Mouse (Mus musculus) frontal cortex, adult (tissue): Measurements from ENCODE around the gene Man2b2.

Experiments used
- ATAC-seq: cut with Nextera tagmentation; 2 replicates; pipeline ENCODE4 v1.9.2; 2017; ENCODE audit warnings: mild to moderate bottlenecking, moderate library complexity, mixed read lengths; ENCODE audit not compliant: low TSS enrichment

Gene Man2b2

GRCm38 (mm10) chr5:36835933-36836332, 5.5 kb upstream of the Man2b2 start:
- ATAC-seq: peak; percentile 74

DNA sequence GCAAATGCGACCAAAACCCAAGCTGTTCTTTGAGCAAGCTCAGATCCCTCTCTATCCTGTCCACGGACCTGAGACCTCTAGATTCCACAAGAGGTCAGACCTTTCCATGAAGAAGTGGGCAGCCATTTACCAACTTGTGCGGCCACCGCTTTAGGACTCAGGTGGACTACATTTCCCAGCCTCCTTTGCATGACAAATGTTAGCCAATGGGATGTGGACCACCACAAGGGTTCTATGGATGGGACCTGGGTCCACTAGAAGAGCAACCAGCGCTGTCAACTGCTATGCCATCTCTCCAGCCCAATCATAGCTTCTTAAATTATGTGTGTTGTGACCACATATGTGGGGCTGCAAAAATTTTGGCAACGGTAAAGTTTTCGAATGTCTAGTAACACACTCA, 819 bp upstream of the Man2b2 start:
- ATAC-seq: peak; percentile 60

- ATAC-seq: no peak
Observed at GRCm38 (mm10) chr5:36829098-36829497, 1.4 kb downstream of the Man2b2 start.

GRCm38 (mm10) chr5:36822907-36823306, 7.5 kb downstream of the Man2b2 start:
- ATAC-seq: no peak

DNA sequence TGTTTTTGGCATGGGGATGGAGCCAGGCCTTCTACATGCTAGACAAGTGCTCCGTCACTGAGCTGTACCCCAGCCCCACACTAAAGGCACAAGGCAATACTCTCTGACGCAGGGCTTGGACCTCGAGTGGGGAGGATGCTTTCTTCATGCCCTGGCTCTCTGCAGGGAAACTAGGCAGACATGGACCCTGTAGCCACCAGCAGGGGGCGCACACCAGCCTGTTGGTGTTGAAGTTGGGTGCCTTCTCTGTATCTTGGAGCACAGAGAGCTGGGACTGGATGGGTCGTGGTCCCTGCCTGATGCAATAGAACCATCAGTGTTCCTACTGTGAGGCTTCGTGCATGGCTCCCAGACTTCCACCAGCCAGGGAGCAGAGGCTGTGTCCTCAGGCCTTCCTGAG, 10.3 kb downstream of the Man2b2 start:
- peak; percentile 88 for ATAC-seq

- no peak for ATAC-seq
Observed at GRCm38 (mm10) chr5:36819742-36820141, 10.7 kb downstream of the Man2b2 start.

- no peak for ATAC-seq
Observed at GRCm38 (mm10) chr5:36817738-36818137, 12.7 kb downstream of the Man2b2 start.

GRCm38 (mm10) chr5:36814554-36814953, 15.9 kb downstream of the Man2b2 start:
- ATAC-seq: no peak

DNA sequence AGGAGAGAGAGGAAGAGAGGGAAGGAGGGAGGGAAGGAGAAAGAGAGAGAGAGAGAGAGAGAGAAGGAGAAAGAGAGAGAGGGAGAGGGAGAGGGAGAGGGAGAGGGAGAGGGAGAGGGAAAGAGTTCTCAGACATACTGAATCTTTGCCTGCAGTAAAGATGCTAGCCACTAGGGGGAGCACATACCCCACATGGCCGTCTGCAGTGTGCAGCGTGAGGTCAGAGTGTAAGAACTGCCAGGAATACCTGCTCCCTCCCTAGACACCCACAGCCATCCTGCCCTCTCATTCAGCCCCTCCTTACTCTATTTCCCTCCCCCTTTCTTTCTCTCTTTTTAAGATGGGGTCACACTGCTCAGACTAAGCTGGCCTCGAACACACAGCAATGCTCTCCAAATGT, 19.0 kb downstream of the Man2b2 start:
- peak; percentile 66 for ATAC-seq

DNA sequence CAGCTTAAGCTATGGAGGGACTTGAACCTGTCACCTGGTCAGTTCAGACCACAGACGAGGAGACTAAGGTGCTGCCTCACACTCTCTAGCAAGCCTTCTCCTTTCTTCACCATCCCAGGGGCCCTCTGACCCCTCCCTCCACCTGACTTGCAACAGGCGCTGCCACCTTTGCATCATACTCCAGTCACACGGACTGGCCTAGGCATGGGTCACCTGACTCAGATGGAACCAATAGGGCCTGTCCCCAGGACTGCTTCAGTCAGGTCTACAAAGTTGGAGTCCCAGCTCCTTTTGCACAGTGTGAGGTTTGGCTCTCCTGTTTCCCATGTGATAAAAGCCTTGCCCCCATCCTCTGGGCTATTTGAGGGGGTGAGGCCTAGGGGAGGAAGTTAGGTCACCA, 19.8 kb downstream of the Man2b2 start:
- ATAC-seq: no peak

GRCm38 (mm10) chr5:36809123-36809522, 21.3 kb downstream of the Man2b2 start:
- no peak for ATAC-seq

DNA sequence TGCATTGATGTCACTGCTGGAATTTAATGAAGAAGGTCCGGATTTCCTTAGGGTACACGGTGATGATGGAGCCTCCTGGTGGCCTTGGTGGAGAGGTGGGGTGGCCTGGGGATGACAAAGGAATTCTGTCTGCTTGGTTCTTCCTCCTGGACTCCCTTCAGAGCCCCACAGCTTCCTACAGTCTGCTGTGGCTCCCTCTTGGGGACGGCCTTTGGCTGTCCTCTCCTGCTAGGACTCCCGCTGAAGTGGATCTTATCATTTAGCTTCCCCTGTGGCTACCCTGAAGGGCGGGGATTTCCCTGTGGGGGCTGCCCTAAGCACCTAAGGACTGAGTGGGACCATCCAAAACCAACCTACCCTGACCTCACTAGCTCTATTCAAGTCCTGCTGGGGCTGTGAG, 23.3 kb downstream of the Man2b2 start:
- no peak for ATAC-seq

DNA sequence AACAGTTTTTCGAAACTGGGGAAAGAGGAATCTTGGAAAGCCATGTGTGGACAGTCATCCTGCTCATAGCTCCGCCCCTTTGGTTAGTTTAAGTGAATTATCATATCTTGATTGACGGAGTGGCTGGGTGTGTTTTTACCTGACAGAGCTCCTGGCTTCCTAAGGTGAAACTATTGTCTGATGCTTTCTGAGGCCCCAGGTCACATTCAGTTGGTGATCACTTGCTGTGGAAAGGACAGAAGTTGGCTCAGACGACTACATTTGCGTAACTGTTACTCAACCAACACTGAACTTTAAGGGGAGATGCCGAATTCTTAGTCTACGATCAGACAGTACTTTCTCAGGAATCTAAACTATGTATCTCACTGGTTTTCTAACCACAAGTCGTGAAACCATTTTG, 33.2 kb downstream of the Man2b2 start:
- ATAC-seq: no peak

DNA sequence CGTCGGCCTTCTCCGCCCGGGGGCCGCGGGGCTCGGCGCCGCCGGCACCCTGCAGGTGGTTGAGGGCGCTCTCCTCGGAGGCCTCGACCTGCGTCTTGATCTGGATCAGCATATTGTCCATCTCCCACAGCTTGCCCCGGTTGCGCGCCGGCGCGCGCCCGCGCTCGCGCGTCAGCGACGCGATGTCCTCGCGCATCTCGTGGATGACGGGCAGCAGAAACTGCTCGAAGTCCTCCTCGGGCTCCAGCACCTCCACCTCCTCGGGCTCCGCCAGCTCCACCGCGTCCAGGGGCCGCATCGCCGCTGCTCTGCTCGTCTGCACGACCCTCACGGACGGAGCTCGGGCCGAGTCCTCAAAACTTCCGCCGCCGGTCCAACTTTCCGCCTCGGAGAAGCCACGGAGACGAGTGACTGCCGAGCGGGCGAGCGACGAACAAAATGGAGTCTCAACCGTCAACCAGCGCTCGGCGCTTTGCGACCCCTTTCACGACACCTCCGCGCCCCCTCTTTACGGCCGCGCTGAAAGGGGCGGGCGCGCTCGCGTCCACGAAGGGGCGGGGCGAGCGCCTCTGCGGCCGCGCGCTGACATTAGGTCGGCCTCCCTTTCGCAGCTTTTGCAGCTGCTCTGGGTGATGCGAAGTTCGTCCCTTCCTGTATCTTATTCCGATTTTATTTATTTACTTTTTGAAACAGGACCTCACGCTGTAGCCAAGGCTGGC, 34.0 kb downstream of the Man2b2 start, which contains the start of gene Mrfap1:
Gene Mrfap1, minus strand, starts transcription at position 477 of the 719 bp plus-strand sequence.
- ATAC-seq: peak; percentile 76

DNA sequence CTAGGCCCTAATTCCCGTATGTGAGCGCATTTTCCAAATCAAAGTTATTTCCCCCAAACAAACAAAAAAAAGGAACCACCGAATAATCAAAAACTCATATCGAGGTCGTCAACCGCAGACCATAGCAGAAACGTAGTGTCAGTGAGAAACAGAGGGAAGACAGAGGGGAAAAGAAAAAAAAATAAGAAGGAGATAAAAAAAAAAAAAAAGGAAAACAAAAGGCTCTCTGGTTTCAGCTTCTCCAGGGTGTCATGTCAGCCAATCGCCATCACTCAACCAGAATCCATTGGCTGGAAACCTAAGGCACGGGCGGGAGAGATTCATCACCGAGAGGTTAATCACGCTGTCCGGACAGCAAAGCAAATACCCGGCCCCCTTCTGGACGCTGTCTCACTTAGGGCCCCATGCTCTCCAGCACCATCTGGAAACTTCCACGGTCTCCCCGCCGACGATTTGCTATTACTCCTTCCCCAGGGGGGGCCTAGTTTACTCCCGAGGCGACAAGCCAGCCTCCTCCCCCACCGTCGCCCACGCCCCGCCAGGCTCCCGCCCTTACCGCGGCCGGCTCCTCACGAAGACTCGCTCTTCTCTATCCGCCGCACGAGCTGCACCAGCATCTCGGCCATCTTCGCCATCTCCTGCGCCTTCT, 34.7 kb downstream of the Man2b2 start:
- ATAC-seq: peak; percentile 56

DNA sequence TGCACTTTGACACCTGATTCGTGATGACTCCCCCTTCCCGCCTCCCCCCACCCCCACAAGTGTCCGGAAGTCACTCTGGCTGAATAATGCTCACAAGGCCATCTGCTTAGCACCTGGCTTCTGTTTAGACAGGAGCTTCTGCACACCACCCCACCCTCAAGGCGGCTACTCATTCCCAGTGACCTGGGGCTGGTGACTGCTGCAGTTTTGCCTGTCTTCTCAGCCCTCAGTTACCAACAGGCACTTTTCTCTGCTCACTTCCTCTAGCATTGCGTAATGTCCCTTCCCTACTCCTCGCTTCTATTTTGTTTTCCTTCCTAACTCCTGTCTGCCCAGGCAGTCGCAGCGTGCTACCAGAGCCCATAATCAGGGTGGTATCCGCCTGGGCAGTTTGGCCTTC, 38.6 kb downstream of the Man2b2 start:
- ATAC-seq: no peak

- ATAC-seq: no peak
Observed at GRCm38 (mm10) chr5:36786052-36786451, 44.4 kb downstream of the Man2b2 start.

DNA sequence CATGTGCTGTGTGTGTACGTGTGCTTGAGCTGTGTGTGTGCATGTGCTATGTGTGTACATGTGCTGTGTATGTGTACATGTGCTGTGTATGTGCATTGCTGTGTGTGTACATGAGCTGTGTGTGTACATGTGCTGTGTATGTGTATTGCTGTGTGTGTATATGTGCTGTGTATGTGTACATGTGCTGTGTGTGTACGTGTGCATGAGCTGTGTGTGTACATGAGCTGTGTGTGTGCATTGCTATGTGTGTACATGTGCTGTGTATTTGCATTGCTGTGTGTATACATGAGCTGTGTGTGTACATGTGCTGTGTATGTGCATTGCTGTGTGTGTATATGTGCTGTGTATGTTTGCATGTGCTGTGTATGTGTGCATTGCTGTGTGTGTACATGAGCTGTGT, 50.9 kb downstream of the Man2b2 start:
- ATAC-seq: no peak

- no peak for ATAC-seq
Observed at GRCm38 (mm10) chr5:36778901-36779300, 51.6 kb downstream of the Man2b2 start.

GRCm38 (mm10) chr5:36777186-36777585, 53.3 kb downstream of the Man2b2 start:
- no peak for ATAC-seq

GRCm38 (mm10) chr5:36776021-36776575, 54.4 kb downstream of the Man2b2 start:
- no peak for ATAC-seq

DNA sequence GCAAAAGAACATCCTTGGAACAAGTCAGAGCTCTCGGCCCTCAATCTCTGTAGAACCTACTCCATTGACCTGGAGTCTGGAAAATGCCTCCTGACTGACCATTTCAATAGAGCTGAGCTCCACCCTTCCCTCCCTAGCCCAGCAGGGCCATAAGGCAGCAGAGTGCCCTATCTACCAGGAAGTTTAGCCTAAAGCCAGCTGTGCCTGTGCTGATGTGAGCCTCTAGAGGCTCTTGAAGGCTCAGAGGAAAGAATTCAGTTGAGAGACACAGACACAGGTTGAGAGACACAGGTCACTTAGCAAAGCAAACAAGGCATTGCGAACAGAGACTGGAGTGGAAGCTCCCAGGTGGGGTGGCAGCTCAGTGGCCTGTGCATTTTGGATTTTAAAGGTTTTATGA, 55.1 kb downstream of the Man2b2 start:
- ATAC-seq: no peak

DNA sequence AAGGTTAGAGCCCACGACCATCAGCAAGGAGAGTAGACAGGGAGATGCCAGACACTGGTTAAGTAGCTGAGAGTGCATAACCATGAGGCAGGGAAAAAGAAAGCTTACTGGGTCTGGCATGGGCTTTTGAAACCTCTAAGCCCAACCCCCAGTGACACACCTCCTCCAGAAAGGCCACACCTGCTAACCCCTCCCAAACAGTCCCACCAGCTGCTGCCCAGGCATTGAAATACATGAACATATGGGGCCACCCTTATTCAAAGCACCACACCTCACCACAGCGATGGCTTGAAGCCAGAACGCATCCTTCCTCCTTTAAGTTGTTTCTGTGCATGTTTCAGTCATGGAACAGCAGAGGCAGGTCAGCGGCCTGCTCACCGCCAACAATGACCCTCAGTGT, 57.9 kb downstream of the Man2b2 start:
- no peak for ATAC-seq
